Mouse (Mus musculus) CD4-positive helper T cell, adult 2 months (primary cell): ENCODE measurements around the gene Onecut1.

Experiments used
- DNase-seq: peaks from one replicate; pipeline ENCODE4 v3.0.0-alpha.2; 2012; ENCODE audit warnings: low read depth, missing footprints, low spot score

Onecut1 gene

DNA sequence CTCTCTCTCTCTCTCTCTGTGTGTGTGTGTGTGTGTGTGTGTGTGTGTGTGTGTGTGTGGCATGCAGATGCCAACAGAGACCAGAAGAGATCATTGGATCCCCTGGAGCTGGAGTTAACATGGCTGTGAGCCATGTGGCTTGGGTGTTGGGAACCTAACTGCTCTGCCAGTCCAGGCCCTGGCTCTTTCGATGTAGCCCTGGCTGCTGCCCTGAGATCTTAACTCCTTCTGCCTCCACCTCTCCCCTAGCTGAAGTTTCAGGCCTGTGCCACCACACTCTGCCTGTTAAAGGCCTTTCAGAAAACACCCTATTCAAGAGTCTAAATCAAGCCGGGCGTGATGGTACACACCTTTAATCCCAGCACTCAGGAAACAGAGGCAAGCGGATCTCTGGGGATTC is 49.7 kb downstream of the Onecut1 start:
- no peak for DNase-seq

DNA sequence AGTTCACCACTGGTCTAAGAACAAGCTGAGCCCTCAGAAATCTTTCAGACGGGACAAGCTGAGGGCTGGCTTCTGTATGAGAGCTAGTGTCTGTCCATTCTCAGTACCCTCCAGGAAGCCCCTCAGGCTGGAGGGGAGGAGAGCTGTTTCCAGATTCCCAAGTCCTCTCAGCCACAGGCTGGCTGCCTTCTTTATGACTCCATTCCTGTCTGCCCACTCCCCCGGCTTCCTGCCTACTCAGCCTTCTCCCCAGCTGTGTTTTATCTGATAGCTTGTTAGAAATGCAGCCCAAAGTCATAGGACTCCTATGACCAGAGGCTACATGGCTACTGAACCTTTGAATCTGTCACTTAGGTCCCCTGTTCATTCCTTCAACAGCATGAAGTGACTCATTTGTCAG is 50.2 kb downstream of the Onecut1 start:
- no peak for DNase-seq

DNA sequence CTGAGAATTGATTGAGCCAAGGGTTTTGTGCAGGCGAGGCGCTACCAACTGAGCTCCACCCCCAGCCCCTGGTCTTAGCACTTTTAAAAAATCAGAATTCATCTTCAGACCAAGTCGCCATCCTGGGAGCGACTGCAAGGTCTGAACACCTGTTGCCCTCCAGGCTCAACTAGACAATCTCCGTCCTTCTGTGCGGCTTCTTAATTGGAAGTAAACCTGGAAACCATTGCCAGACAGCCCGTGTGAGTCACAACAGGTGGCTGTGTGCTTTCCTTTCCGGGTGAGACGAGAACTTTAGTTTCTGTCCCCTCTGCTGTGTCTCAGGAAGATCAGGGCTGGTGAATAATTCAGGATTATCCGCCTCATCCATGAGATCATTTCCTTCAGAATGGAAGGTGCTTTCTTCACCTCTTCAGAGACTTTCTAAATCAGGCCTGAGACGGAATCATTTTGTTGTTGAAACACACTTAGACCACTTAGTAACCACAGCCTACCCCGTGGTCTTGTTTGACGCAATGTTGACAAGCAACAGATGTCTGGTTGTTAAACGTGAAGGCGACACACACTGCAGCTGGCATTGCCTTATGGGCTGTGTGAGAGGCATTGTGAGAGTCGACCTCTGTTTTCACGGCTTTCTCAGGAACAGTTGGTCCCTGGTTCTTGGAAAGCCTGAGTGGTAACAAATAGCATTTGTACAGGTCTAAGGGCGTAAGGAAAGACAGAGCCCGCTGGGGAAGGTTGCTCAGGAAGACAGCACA is 51.1 kb downstream of the Onecut1 start:
- no peak for DNase-seq

DNA sequence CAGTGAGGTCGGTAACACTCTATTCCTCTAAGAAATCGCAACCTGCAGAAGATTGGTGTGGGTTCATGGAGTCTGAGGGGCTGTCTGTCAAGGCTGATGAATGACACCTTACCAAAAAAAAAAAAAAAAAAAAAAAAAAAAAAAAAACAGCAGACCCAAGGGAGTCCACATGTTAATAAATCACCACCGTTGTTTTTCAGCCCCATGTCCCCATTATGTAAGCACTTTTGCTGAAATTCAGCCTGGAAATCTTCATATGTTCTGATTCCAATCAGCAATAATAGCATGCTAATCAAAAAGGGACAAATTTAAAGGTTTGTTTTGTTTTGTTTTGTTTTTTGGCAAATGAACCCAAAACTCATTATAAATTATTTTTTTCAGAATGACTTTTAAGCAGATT is 53.9 kb downstream of the Onecut1 start:
- no peak for DNase-seq

DNA sequence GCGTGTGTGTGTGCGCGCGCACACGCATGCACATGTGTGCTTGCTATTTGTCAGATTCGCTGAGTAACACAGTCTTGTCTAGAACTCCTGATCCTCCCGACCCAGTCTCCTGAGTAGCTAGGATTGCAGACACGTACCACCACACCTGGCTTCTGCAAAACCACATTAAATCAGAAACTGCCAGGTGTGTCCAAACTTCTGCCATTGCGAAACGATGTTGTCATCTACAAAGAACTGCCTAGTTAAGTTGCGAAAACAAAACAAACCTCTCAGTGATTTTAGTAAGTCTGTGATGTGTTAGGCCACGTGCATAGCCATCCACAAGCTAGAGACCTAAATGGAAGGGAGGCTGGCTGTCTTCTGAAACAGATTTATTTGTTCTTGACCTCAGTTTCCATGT is 58.7 kb downstream of the Onecut1 start:
- no peak for DNase-seq

- no peak for DNase-seq
Measured at GRCm38 (mm10) chr9:74921422-74921821, 59.7 kb downstream of the Onecut1 start.

GRCm38 (mm10) chr9:74922884-74923283 is 61.2 kb downstream of the Onecut1 start:
- no peak for DNase-seq

- no peak for DNase-seq
Measured at GRCm38 (mm10) chr9:74923291-74923977, 61.7 kb downstream of the Onecut1 start.

GRCm38 (mm10) chr9:74925220-74925769 is 63.6 kb downstream of the Onecut1 start:
- no peak for DNase-seq

GRCm38 (mm10) chr9:74929981-74930423 is 68.3 kb downstream of the Onecut1 start:
- no peak for DNase-seq

- no peak for DNase-seq
Measured at GRCm38 (mm10) chr9:74930653-74931052, 68.9 kb downstream of the Onecut1 start.

DNA sequence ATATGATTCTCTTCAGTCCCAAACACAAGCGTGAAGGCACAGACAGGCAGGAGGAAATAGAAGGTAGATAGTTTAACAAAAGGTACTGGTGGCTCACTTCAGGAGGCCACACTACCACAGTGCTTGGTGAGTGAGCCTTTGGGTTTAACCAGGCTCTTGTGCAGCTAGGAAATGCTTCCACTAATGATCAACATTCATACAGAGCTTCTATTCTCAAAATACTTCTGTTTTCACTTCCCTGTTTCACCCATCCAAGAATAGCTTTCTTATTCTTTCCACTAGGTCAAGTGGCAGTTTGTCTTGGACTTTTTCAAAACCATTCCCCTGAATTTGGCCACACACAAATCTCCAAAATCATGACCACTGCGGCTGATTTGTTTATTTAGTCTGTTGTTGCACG is 73.6 kb downstream of the Onecut1 start:
- DNase-seq = no peak

- DNase-seq = no peak
Measured at GRCm38 (mm10) chr9:74937761-74938160, 76.0 kb downstream of the Onecut1 start.

- no peak for DNase-seq
Measured at GRCm38 (mm10) chr9:74938670-74939534, 77.2 kb downstream of the Onecut1 start.
